Mouse (Mus musculus) intestine, embryonic 16.5 days (tissue): ENCODE measurements around the gene Myl7. TPM values are rescaled to one million over a fixed set of nuclear protein-coding genes. Genes with fewer than 3 reads are reported as not detected.

Experiments
- ATAC-seq: fragments of 200-750 bp; cut with Nextera tagmentation; 2 replicates; pipeline ENCODE4 v1.8.0; 2017; ENCODE audit warnings: moderate TSS enrichment, moderate library complexity
- H3K27ac ChIP-seq: fragments of 300-500 bp; sonication (generic); 2 replicates; pipeline ENCODE4 v1.5.1; 2014; ENCODE audit warnings: mild to moderate bottlenecking, low read length
- H3K27me3 ChIP-seq: fragments of 300-500 bp; sonication (generic); replicated peaks from 2 replicates; pipeline ENCODE4 v1.6.1; 2014; ENCODE audit warnings: low read length, control low read depth, mixed read lengths; ENCODE audit not compliant: control insufficient read depth, insufficient read depth
- H3K36me3 ChIP-seq: fragments of 300-500 bp; sonication (generic); 2 replicates; pipeline ENCODE4 v1.6.1; 2014; ENCODE audit warnings: low read length, control low read depth; ENCODE audit not compliant: control insufficient read depth, insufficient read depth
- H3K4me1 ChIP-seq: fragments of 300-500 bp; sonication (generic); 2 replicates; pipeline ENCODE4 v1.6.1; 2014; ENCODE audit warnings: low read length, control low read depth, mixed read lengths; ENCODE audit not compliant: control insufficient read depth, insufficient read depth
- H3K4me2 ChIP-seq: fragments of 300-500 bp; sonication (generic); 2 replicates; pipeline ENCODE4 v1.6.1; 2014; ENCODE audit warnings: low read depth, low read length, control low read depth
- H3K4me3 ChIP-seq: fragments of 300-500 bp; sonication (generic); 2 replicates; pipeline ENCODE4 v1.5.1; 2014; ENCODE audit warnings: mild to moderate bottlenecking, low read length
- H3K9ac ChIP-seq: fragments of 300-500 bp; sonication (generic); 2 replicates; pipeline ENCODE4 v1.6.1; 2014; ENCODE audit warnings: low read depth, low read length
- H3K9me3 ChIP-seq: fragments of 300-500 bp; sonication (generic); 2 replicates; pipeline ENCODE4 v1.6.1; 2016; ENCODE audit warnings: low read length, control low read depth; ENCODE audit not compliant: control insufficient read depth
- WGBS: fragments of 180-500 bp; shearing (Covaris S2); extraction: QIAGEN DNeasy Blood & Tissue Kit; methylation state at CpG from one replicate; pipeline ENCODE4 v1.1.7; 2014; 5-methylcytosine and 5-hydroxymethylcytosine counted together
- polyA plus RNA-seq: library from polyadenylated mRNA; unstranded; fragments of >200 nt; fragmentation: Nextera tagmentation; extraction: Ambion mirVana; gene quantifications from 2 replicates; pipeline ENCODE4 v1.2.1, GENCODE M21; 2015

Myl7 gene
- polyA plus RNA-seq, 1 experiment from 2014 or later, result 88.3 TPM

GRCm38 (mm10) chr11:5920323-5920960, 21.9 kb upstream of the Myl7 start:
- H3K4me2 ChIP-seq, result no peak overlapping the region
- ATAC-seq, result peak; percentile 56
- H3K9me3 ChIP-seq, result no peaks in the 10 kb centered on the region
- H3K9ac ChIP-seq, result no peak overlapping the region
- no peaks in the 10 kb centered on the region for H3K36me3 ChIP-seq
- no peaks in the 10 kb centered on the region for H3K27me3 ChIP-seq
- no peak overlapping the region for H3K4me3 ChIP-seq
- 29% methylated on average over 17 of the region's 17 CpGs for WGBS
- no peaks in the 10 kb centered on the region for H3K4me1 ChIP-seq
- H3K27ac ChIP-seq, result no peak overlapping the region

DNA sequence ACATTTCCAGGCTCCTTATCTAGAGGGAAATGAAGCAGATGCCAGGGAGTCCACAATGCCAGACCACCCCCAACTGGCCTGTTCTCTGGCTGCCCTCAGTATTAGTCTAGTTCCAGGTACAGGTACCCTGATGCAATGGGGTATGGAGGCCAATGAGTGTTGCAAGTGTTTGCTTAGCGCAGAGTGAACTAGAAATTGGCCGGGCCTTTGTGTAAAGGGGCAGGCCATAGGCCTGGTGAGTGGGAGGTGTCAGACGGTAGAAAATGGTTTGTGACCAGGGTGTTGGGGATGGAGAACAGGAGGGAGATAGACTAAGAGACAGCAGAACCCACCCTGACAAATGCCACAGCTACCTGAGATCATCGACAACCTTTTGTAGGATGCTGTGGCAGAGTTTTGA, 21.0 kb upstream of the Myl7 start:
- Histone ChIP-seq H3K27me3 (no peaks in the 10 kb centered on the region), H3K9ac (no peak overlapping the region), H3K4me3 (no peak overlapping the region), H3K4me2 (no peak overlapping the region), H3K4me1 (no peaks in the 10 kb centered on the region), H3K9me3 (no peaks in the 10 kb centered on the region), H3K27ac (no peak overlapping the region), H3K36me3 (no peaks in the 10 kb centered on the region)
- 90% methylated on average over 4 of the region's 4 CpGs for WGBS
- ATAC-seq, result no peak

DNA sequence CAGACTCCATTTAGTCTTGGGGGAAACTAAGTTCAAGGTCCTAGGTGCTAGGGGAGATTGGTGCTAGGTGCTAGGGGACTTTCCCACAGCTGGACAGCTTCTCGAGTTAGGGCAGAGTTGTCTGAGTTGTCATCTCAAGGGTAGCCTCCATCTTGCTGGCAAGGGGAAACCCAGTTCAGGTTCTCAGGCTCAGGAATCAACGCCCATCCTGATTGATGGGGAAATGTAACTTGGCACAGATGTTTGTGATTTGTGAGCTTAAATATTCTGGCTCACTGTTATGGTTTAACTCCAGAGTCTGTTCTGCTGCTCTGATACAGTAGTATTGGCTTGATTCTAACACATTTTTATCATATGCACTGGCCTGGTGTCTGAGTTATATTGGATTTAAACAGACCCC, 19.5 kb upstream of the Myl7 start:
- no peak overlapping the region for H3K9ac ChIP-seq
- no peaks in the 10 kb centered on the region for H3K27me3 ChIP-seq
- no peak for ATAC-seq
- H3K36me3 ChIP-seq, result no peaks in the 10 kb centered on the region
- H3K4me2 ChIP-seq, result no peak overlapping the region
- no peak overlapping the region for H3K4me3 ChIP-seq
- WGBS, result 64% methylated on average over 2 of the region's 2 CpGs
- H3K4me1 ChIP-seq, result no peaks in the 10 kb centered on the region
- no peak overlapping the region for H3K27ac ChIP-seq
- no peaks in the 10 kb centered on the region for H3K9me3 ChIP-seq

DNA sequence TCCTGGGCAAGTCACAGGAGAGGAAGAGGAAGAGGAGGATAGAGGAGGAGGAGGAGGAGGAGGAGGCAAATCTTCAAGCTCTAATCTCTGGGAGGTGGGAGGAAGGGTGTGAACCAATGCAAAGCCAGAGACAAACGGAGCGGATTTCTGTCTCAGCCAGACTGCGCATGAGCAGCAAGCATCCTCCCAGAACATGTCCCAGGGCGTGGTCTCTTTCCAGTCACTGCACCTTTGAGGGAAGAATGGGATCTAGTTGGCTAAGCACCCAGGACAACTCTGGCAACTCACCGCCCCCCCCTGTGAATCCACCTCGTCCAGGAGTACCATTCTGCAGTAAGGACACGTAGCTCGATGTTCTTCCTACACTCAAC, 17.6 kb upstream of the Myl7 start:
- Histone ChIP-seq H3K27me3 (no peaks in the 10 kb centered on the region), H3K27ac (no peak overlapping the region), H3K4me3 (no peak overlapping the region), H3K4me1 (no peaks in the 10 kb centered on the region), H3K4me2 (no peak overlapping the region), H3K36me3 (no peaks in the 10 kb centered on the region), H3K9ac (no peak overlapping the region), H3K9me3 (no peaks in the 10 kb centered on the region)
- ATAC-seq, result no peak
- WGBS, result 65% methylated on average over 8 of the region's 8 CpGs

DNA sequence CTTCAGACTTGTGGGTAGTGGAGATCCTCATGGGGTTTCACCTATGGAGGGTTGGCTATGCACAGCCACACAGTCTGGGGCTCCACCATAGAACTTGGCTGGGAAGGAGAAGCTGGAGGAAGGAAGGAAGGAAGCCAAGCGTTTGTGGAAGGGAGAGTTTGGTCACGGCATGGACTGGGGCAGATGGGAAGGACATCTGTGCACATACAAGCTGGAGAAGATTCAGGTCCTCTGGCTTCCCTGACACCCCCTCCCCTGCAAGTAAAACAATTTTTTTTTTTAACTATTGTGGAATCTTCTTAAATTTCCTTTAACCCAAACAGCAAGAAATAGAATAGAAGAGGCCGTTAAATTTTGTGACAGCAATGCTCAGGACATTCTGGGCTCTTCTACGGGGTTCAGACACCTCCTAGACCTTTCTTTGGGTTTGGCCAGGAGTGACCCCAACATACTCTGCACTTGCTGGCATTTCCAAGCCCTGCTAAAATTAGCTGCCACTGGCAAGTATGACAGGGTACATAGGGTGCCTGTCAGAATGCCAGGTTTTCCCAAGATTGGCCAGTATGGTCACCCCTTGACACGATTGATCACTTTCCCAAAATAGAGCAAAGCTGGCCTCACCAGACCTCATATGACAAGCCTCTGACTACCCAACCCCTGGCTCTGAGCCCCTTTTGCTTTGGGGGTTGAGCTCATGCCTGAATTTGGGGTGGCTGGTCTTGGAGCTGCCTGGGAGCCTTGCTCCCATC, 17.0 kb upstream of the Myl7 start:
- no peak for ATAC-seq
- WGBS, result 83% methylated on average over 5 of the region's 5 CpGs

DNA sequence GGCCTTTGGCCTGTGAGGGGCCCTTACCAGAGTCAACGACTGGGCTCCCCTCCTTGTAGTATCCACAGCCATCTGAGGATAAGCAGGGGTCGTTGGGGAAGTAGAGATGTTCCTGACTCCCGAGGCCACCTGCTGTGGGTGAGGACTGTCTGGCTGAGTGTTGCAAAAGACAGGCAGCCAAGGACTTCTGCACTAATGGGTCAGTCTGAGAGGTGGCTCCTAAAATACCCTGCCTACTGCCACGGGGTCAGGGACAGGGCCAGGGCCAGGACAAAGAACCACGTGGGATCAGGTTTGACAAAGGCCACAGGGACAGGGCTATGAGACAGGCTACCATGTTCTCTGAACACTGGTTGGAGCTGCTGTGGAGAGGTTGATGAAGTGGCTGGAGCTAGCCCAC, 16.4 kb upstream of the Myl7 start:
- Histone ChIP-seq H3K4me1 (no peaks in the 10 kb centered on the region), H3K4me3 (no peak overlapping the region), H3K9me3 (no peaks in the 10 kb centered on the region), H3K27me3 (no peaks in the 10 kb centered on the region), H3K9ac (no peak overlapping the region), H3K36me3 (no peaks in the 10 kb centered on the region), H3K4me2 (no peak overlapping the region), H3K27ac (no peak overlapping the region)
- WGBS, result 53% methylated on average over 5 of the region's 5 CpGs
- no peak for ATAC-seq

More for the DNA sequence above, 17.0 kb upstream of the Myl7 start:
- Histone ChIP-seq H3K4me3 (no peak overlapping the region), H3K4me2 (no peak overlapping the region), H3K9ac (no peak overlapping the region), H3K27me3 (no peaks in the 10 kb centered on the region), H3K9me3 (no peaks in the 10 kb centered on the region), H3K36me3 (no peaks in the 10 kb centered on the region), H3K27ac (no peak overlapping the region), H3K4me1 (no peaks in the 10 kb centered on the region)

- WGBS, result 80% methylated on average over 4 of the region's 4 CpGs
- Histone ChIP-seq H3K4me1 (peaks cover 9% of the 10 kb centered on the region), H3K4me3 (no peak overlapping the region), H3K36me3 (no peaks in the 10 kb centered on the region), H3K9me3 (no peaks in the 10 kb centered on the region), H3K27ac (no peak overlapping the region), H3K4me2 (no peak overlapping the region), H3K9ac (no peak overlapping the region), H3K27me3 (no peaks in the 10 kb centered on the region)
- ATAC-seq, result no peak
Observed at GRCm38 (mm10) chr11:5913936-5914335, 15.4 kb upstream of the Myl7 start.

DNA sequence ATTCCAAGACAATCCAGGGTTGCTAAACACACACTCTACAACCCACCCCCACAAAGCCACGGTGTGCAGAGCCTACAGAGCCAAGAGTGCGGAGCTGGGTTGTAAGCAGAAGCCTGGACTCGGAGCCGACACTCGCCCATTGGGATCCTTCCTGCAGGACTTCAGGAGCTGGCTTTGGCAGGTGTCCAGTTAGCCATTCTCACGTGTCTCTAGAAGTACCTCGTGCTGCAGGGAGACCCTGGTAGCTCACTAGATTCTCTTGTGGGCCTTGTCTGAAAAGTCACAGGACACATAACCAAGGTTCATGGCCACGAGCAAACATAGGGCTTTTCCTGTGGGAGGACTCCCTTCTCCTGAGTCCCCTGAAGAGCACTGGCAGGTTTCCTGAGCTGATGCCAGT, 14.7 kb upstream of the Myl7 start:
- no peaks in the 10 kb centered on the region for H3K9me3 ChIP-seq
- no peak overlapping the region for H3K4me3 ChIP-seq
- no peaks in the 10 kb centered on the region for H3K36me3 ChIP-seq
- H3K27me3 ChIP-seq, result no peaks in the 10 kb centered on the region
- 68% methylated on average over 8 of the region's 8 CpGs for WGBS
- no peak overlapping the region for H3K4me2 ChIP-seq
- H3K27ac ChIP-seq, result no peak overlapping the region
- no peak overlapping the region for H3K9ac ChIP-seq
- ATAC-seq, result no peak
- H3K4me1 ChIP-seq, result peaks cover 13% of the 10 kb centered on the region

DNA sequence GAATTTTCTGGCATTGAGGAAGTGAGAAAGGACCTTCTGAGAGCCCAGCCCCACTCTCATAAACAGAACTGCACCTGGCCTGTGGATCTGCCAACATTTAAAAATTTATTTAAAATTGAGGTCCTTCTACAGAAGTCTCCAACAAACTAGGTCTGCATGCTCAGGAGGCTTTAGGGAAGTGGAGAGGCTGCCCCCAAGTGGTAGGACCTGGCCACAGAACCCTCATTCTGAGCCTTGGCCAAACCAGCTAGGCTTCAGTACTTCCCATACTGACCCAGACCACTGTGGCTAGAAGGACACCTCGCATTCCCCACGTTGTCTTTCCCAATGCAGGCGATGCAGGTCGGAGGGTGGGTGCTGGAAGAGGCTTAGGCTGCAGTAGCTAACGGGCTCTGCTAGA, 14.1 kb upstream of the Myl7 start:
- ATAC-seq, result peak; percentile 48; the same call in 1 of the 2 replicates
- no peak overlapping the region for H3K27ac ChIP-seq
- H3K4me2 ChIP-seq, result no peak overlapping the region
- no peak overlapping the region for H3K9ac ChIP-seq
- WGBS, result 33% methylated on average over 5 of the region's 5 CpGs
- H3K9me3 ChIP-seq, result no peaks in the 10 kb centered on the region
- no peaks in the 10 kb centered on the region for H3K27me3 ChIP-seq
- H3K4me3 ChIP-seq, result no peak overlapping the region
- H3K4me1 ChIP-seq, result peaks cover 14% of the 10 kb centered on the region
- H3K36me3 ChIP-seq, result no peaks in the 10 kb centered on the region
